Mouse (Mus musculus): ENCODE measurements around the gene Ninl.

- no peak for TF ChIP-seq CTCF (IDR thresholded peaks at IDR 0.05; ENCODE audit: borderline replicate concordance, control insufficient read depth, extremely low read depth, insufficient read depth, low read length, poor library complexity)
- TF ChIP-seq POLR2A (IDR thresholded peaks at IDR 0.05; ENCODE audit: control insufficient read depth, extremely low read depth, insufficient read depth, low read length, poor library complexity) = no peak
Measured at GRCm38 (mm10) chr2:151008939-151009509, 30.2 kb downstream of the Ninl start.
